Mouse (Mus musculus): ENCODE results near the gene Ctdspl.

DNA sequence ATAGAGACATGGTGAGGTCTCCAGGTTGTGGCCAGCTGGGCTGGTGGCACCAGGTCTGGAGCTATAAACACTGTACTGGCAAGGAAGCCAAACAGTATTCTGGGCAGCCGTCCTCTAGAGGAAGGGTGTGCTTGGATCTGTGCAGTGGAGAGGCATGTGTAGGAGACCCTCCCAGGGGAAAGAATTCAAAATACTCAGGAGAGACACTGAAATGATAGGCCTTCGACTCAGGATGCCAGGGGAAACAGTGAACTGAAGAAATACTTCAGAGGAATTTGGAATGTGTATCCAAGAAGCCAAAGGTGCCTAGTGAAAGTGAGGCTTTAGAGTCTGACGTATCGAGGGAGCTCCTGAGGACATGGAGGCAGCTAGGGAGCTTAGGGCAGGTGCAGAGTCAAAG is 23.4 kb downstream of the Ctdspl start:
- no peak for TF ChIP-seq POLR2A (IDR thresholded peaks at IDR 0.05; ENCODE audit: control insufficient read depth, extremely low read depth, insufficient read depth, low read length, poor library complexity)
- TF ChIP-seq CTCF (IDR thresholded peaks at IDR 0.05; ENCODE audit: borderline replicate concordance, control insufficient read depth, extremely low read depth, insufficient read depth, low read length, poor library complexity): no peak
